Mouse (Mus musculus) left cerebral cortex, postnatal 25 days (tissue): ENCODE measurements around the gene Psmd12. TPM values are rescaled to one million over a fixed set of nuclear protein-coding genes. Genes with fewer than 3 reads are reported as not detected.
A peak's percentile ranks its signal among the peaks of the same experiment; 100 is the strongest.
"Not testable (repeated sequence)": the region's sequence is repeated elsewhere in the genome, so short reads cannot be mapped to it uniquely, and the experiment has no call there.

Experiments
- DNase-seq, 2 experiments: peaks; one replicate each; pipeline ENCODE4 v3.0.0; 2022; ENCODE audit warnings: low spot score in 2 of 2, mixed read lengths in 1 of 2
- intact Hi-C: fragments of 180-260 bp; cut with DNase I; formaldehyde crosslinking; loops from one replicate; pipeline ENCODE4 v1.15.1; 2025
- total RNA-seq, 2 experiments: library from RNA; stranded (reverse); gene quantifications; 2 replicates each; pipeline ENCODE4 v1.2.3; 2021

The Psmd12 gene
- total RNA-seq, 2 experiments from 2014 or later, result 69.2 to 73.1 TPM

- no peak for DNase-seq
- intact Hi-C loops, result no loop called here
Observed at GRCm38 (mm10) chr11:107502801-107503200, 23.5 kb downstream of the Psmd12 start.

- DNase-seq, intact Hi-C loops: not testable (repeated sequence)
Observed at GRCm38 (mm10) chr11:107504364-107504763, 25.1 kb downstream of the Psmd12 start.

GRCm38 (mm10) chr11:107506260-107506659, 27.0 kb downstream of the Psmd12 start:
- intact Hi-C loops, result no loop called here
- peak in 1 of 2 experiments; percentile 21 for DNase-seq

DNA sequence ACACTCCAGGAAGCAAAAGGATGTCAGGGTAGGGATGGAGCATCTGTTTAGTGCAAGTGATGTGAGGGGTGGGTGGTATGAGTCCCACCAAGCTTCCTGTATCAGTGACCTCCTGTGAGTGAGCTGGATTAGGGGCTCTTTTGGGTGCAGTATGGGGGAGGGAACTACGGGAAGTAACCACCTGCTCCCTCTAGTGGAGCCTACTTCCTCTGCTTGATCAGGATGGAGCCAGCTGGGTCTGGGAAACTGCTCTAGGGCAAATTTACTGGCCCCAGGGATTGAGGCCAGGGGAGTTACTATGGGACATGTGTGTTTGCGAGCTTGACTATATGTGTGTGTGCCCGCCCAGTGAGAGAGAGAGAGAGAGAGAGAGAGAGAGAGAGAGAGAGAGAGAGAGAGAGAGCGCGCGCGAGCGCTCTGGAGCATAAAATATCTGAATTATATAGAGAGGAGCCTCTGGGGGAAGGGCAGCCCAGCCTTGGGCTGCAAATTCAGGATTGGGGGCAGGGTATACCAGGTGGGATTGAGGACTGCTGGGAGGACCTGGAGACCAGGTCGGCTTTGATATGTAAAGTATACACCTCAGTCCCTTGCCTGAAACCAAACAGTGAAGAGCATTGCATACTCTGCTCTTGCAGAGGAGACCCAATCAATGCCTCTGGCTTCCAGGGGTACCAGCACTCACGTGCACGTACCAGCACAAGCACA, 30.5 kb downstream of the Psmd12 start:
- intact Hi-C loops, result loop anchor here (10.0 kb wide), 1 partner anchor 335 kb away; no protein-coding TSS in a partner anchor
- DNase-seq, result no peak

- no peak for DNase-seq
- intact Hi-C loops, result loop anchor here (10.0 kb wide), 1 partner anchor 334 kb away; no protein-coding TSS in a partner anchor
Observed at GRCm38 (mm10) chr11:107510362-107511269, 31.3 kb downstream of the Psmd12 start.

GRCm38 (mm10) chr11:107511954-107512353, 32.7 kb downstream of the Psmd12 start:
- intact Hi-C loops, result loop anchor here (10.0 kb wide), 1 partner anchor 333 kb away; no protein-coding TSS in a partner anchor
- peak; percentile 66 to 74 for DNase-seq

DNA sequence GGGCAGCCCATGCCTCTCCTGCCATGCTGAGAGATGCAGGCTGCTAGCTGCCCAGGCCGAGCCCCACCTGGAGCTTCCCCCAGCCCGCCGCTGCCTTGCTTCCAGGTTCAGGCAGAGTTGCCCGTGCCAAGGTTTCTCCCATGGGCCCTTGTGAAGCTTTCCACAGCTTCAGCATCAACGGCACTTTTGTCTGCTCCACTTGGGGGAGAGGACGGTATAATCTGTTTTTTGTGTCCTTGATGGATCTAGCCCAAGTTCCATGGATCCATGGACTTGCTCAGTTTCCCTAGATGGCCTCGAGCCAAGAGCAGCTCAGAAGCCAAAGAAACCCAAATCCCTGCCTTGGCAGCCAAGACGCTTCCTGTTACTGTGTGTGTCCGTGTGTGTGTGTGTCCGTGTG, 33.8 kb downstream of the Psmd12 start:
- intact Hi-C loops, result loop anchor here (10.0 kb wide), 1 partner anchor 332 kb away; no protein-coding TSS in a partner anchor
- no peak for DNase-seq

GRCm38 (mm10) chr11:107516387-107516786, 37.1 kb downstream of the Psmd12 start:
- no peak for DNase-seq
- intact Hi-C loops, result loop anchor here (10.0 kb wide), 1 partner anchor 328 kb away; no protein-coding TSS in a partner anchor

GRCm38 (mm10) chr11:107518645-107519429, 39.6 kb downstream of the Psmd12 start:
- DNase-seq, result no peak
- intact Hi-C loops, result loop anchor here (10.0 kb wide), 1 partner anchor 326 kb away; no protein-coding TSS in a partner anchor

- no peak for DNase-seq
- intact Hi-C loops, result no loop called here
Observed at GRCm38 (mm10) chr11:107521153-107521552, 41.9 kb downstream of the Psmd12 start.

DNA sequence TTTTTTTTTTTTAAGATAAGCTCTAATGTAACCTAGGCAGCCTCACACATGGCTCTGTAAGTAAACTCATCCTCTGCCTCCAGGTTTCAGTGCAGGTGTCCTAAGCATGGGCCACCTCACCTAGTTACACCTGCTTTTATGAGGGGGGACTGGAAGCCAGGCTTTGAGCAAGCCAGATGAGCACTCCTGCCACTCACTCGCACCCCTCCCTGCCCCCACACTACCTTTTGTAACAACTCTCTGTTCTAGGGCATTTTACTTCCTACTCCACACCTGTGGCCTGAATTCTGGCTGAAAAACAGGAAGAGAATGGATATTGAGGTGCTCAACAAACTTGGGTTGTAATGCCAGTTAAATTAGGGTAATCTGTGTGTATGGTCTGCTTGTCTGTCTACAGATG, 45.7 kb downstream of the Psmd12 start:
- no peak for DNase-seq
- intact Hi-C loops, result no loop called here

DNA sequence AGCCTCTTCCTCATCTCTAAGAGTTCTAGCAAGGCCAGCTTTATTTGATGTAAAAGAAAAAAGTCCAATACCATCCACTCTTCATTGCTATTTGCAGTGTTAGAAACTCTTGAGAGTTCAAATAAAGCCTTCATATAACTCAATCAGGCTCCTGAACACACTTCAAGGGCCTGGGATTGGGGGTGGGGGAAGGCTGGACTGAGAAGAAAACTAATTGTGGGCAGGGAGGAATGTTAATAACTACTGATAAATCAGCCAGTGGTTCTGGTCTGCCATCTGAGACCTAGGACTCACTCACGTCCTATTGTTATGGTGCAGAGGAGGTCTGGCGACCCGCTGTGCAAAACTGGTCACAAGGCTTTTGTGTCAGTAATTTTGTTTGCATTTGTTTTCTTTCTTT, 48.3 kb downstream of the Psmd12 start:
- intact Hi-C loops, result no loop called here

DNA sequence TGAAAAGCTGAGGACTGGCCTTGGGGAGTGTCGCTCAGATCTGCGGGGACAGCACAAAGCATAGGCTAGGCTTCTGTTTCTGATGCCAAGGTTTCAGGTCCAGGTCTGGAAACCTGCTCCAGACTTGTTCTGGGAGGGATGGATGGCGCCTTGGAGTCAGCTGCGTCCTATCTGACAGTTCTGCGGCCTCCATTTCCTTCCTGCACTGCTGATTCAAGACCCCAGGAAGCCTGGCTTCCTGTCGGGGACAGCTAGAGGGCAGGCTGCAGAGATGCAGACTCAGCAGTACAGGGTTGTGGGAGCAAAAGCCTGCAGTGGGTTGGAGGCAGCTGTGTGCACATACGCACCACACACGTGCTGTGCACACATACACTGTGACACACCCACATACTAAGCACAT, 50.0 kb downstream of the Psmd12 start:
- DNase-seq, result peak; percentile 2 to 11
- intact Hi-C loops, result no loop called here

More for the DNA sequence above, 48.3 kb downstream of the Psmd12 start:
- no peak for DNase-seq

GRCm38 (mm10) chr11:107531445-107531844, 52.2 kb downstream of the Psmd12 start:
- intact Hi-C loops, result no loop called here
- no peak for DNase-seq

DNA sequence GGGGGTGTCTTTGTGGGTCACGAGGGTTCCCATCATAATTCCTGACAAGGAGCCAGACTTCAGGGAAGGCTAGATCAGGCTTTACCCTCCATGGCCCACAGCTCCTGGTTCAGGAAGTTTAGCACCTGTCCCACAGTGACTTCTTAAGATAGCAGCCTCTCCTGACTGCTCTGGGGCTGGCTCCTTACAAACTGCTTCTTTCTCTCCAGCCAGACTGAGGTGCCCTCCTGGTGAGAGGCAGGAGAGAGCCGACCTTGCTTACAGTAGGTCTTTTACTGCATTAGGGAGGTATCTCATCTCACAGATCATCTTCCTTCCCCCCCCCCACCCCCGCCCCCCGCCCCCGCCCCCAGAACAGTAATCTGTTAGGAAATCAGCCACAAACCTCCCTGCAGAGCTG, 53.0 kb downstream of the Psmd12 start:
- intact Hi-C loops, result no loop called here
- no peak for DNase-seq

DNA sequence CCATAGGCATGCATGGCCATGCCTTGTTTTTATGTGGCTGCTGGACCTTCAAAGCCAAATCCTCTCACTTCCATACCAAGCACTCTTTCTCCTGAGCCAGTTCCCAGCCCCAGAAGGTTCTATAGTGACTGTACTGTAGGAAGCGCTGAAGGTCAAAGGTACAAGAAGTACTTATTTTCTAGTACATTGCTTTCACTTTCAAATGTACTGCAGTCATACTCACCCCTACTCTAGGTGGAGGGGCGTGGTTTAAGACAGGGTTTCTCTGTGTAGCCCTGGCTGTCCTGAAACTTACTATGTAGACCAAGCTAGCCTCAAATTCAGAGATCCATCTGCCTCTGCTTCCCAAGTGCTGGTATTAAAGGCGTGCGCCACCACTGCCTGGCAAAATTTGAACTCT, 59.7 kb downstream of the Psmd12 start:
- intact Hi-C loops, result no loop called here
- DNase-seq, result no peak

DNA sequence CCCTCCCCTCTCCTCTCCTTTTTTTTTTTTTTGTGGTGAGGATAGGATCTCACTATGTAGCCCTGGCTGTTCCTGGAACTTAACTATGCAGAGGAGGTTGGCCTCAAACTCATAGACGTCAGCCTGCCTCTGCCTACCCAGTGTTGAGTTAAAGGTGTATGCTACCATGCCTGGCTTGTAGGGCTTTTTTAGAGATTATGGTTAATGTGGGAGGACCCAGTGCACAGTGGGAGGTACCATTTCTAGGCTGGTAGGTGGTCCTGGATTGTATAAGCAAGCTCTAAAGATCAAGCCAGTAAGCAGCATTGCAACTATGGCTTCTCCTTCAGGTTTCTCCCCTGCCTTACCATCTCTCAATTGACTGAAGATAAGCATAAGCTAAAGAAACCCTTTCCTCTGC, 61.1 kb downstream of the Psmd12 start:
- DNase-seq, result no peak
- intact Hi-C loops, result no loop called here

DNA sequence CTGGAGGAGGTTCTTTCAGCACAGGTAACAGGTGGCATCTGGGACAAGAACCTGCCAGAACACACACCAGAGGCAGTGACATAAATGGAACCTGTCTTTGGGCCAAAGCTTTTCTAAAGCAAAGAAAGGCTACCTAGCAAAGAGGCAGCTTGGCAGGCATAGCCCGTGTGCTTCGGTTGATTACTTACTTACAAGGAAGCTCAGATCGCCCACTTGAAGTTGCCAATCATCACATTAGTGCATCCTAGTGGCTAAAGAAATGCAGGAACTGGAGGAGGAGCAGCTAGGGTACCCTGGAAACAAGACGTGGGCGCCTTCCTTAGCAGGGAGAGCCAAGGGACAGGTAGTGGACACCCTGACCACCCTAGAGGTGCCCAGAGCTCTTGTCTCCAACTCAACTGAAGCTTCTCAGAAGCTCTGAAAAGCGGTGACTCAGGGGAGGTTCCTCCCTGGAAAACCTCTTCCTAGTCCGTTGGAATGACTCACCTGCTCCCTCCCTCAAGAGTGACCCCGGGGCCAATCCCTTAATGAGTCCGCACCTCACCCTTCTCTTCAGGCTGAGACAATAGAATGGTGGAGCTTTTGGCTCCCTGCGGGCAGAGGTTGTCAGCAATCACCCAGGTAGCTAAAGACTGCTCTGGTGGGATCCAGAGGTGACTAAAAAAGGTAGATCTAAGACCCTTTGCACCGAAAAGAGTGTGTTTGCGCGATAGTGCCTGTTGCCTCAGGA, 66.6 kb downstream of the Psmd12 start:
- peak in 1 of 2 experiments; percentile 16 for DNase-seq
- intact Hi-C loops, result no loop called here
